Mouse (Mus musculus) cortical plate, adult 2 months (tissue): ENCODE data around the gene Btg1. TPM values are rescaled to one million over a fixed set of nuclear protein-coding genes. Genes with fewer than 3 reads are reported as not detected.

Experiments
- H3K27ac ChIP-seq: fragments of 200-500 bp; 2 replicates; pipeline ENCODE4 v1.5.1; 2012; ENCODE audit warnings: low read length, control low read depth, inconsistent platforms; ENCODE audit not compliant: insufficient read depth
- H3K4me1 ChIP-seq: fragments of 200-500 bp; 2 replicates; pipeline ENCODE4 v1.6.1; 2011; ENCODE audit warnings: low read length; ENCODE audit not compliant: control insufficient read depth, insufficient read depth
- H3K4me3 ChIP-seq: fragments of 200-500 bp; 2 replicates; pipeline ENCODE4 v1.5.1; 2011; ENCODE audit warnings: mild to moderate bottlenecking, low read length, control low read depth; ENCODE audit not compliant: insufficient read depth
- CTCF ChIP-seq: fragments of 200-500 bp; IDR thresholded peaks from 2 replicates; pipeline ENCODE4 v1.5.1; 2011; ENCODE audit warnings: mild to moderate bottlenecking, control low read depth, low read length; ENCODE audit not compliant: insufficient read depth; ENCODE audit errors: extremely low read depth
- POLR2A ChIP-seq: fragments of 200-500 bp; IDR thresholded peaks from 2 replicates; pipeline ENCODE4 v1.6.1; 2011; ENCODE audit warnings: mild to moderate bottlenecking, low read length, control low read depth; ENCODE audit not compliant: insufficient read depth; ENCODE audit errors: extremely low read depth
- polyA plus RNA-seq: library from polyadenylated mRNA; depleted of rRNA; stranded (reverse); fragments of >200 nt; gene quantifications from 2 replicates; pipeline ENCODE4 v1.2.3, GENCODE M21; 2012

Btg1 gene
- polyA plus RNA-seq, 1 experiment: 18.6 TPM

GRCm38 (mm10) chr10:96646867-96647462 lies 30.2 kb downstream of the Btg1 start:
- Histone ChIP-seq H3K4me1 (no peaks in the 10 kb centered on the region; the same call in 1 of the 2 replicates), H3K27ac (no peak overlapping the region), H3K4me3 (no peak overlapping the region)
- no peak for TF ChIP-seq POLR2A
- no peak for TF ChIP-seq CTCF

GRCm38 (mm10) chr10:96648161-96648561 lies 31.4 kb downstream of the Btg1 start:
- H3K27ac ChIP-seq: no peak overlapping the region

DNA sequence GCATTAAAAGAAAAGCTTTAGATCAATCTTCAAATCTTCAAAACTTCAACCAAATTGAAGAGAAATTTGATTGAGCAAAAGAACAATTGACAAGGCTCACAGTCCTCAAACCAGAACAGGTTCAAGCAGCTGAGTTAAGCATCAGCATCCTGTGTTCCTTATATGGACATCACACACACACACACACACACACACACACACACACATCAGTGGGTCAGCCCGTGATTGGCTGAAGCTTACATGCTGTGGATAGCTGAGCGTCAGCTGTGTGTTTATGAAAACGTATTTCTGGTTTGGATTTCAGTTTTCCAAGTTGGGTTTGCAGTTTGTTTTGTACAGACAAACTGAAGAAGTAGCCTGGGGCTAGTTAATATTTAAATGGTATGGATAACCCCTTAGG lies 32.7 kb downstream of the Btg1 start:
- Histone ChIP-seq H3K4me1 (no peaks in the 10 kb centered on the region; the same call in 1 of the 2 replicates), H3K27ac (no peak overlapping the region), H3K4me3 (no peak overlapping the region)
- TF ChIP-seq CTCF (no peak), POLR2A (no peak)

More at GRCm38 (mm10) chr10:96648161-96648561, 31.4 kb downstream of the Btg1 start:
- TF ChIP-seq POLR2A: no peak
- TF ChIP-seq CTCF: no peak
- no peak overlapping the region for H3K4me3 ChIP-seq
- H3K4me1 ChIP-seq: no peaks in the 10 kb centered on the region; the same call in 1 of the 2 replicates

DNA sequence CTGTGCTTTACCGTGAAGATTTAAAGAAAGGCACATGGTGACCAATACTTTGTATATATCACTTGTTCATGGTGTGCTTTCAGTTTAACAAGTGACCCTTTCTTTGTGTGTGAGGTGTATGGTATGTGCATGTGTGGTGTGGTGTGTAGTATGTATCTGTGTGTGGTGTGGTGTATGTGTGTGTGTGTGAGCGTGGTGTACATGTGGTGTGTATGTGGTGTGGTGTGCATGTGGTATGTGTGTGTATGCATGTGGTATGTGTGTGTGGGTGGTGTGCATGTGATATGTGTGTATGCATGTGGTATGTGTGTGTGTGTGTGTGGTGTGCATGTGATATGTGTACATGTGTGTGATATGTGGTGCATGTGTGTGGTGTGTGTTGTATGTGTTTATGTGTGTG lies 35.6 kb downstream of the Btg1 start:
- H3K4me3 ChIP-seq: no peak overlapping the region
- no peak overlapping the region for H3K27ac ChIP-seq
- H3K4me1 ChIP-seq: no peaks in the 10 kb centered on the region; the same call in 1 of the 2 replicates
- TF ChIP-seq POLR2A (no peak), CTCF (no peak)

GRCm38 (mm10) chr10:96653030-96653429 lies 36.2 kb downstream of the Btg1 start:
- no peak overlapping the region for H3K27ac ChIP-seq
- no peak overlapping the region for H3K4me3 ChIP-seq
- TF ChIP-seq CTCF: no peak
- TF ChIP-seq POLR2A: no peak

GRCm38 (mm10) chr10:96654079-96654478 lies 37.3 kb downstream of the Btg1 start:
- no peak overlapping the region for H3K4me3 ChIP-seq
- TF ChIP-seq CTCF (no peak), POLR2A (no peak)

More at GRCm38 (mm10) chr10:96653030-96653429, 36.2 kb downstream of the Btg1 start:
- H3K4me1 ChIP-seq: no peaks in the 10 kb centered on the region; the same call in 1 of the 2 replicates

DNA sequence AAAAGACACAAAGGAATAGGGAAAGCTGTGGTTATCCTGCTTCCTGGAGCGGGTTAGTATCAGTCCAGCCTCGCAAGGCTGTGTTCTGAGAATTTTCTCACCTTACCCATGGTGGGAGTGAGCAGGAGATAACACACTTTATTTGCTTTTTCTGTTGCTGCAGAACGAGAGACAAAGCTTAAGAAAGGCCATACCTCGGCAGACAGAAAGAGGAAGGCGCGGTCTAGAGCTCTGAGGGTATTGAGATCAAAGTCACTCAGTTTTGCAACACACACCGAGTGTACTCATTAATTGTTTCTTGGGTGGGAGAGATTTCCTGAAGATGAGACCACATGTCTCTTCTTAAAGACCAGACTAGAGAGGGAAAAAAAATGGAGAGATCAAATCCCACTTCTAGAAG lies 37.8 kb downstream of the Btg1 start:
- Histone ChIP-seq H3K4me1 (no peaks in the 10 kb centered on the region; the same call in 1 of the 2 replicates), H3K27ac (no peak overlapping the region), H3K4me3 (no peak overlapping the region)
- no peak for TF ChIP-seq POLR2A
- TF ChIP-seq CTCF: no peak

More at GRCm38 (mm10) chr10:96654079-96654478, 37.3 kb downstream of the Btg1 start:
- no peak overlapping the region for H3K27ac ChIP-seq
- H3K4me1 ChIP-seq: no peaks in the 10 kb centered on the region; the same call in 1 of the 2 replicates

GRCm38 (mm10) chr10:96655066-96655465 lies 38.3 kb downstream of the Btg1 start:
- TF ChIP-seq CTCF: no peak
- TF ChIP-seq POLR2A: no peak
- H3K27ac ChIP-seq: no peak overlapping the region
- H3K4me1 ChIP-seq: no peaks in the 10 kb centered on the region; the same call in 1 of the 2 replicates
- no peak overlapping the region for H3K4me3 ChIP-seq

GRCm38 (mm10) chr10:96656176-96656575 lies 39.4 kb downstream of the Btg1 start:
- Histone ChIP-seq H3K27ac (no peak overlapping the region), H3K4me1 (no peaks in the 10 kb centered on the region; the same call in 1 of the 2 replicates), H3K4me3 (no peak overlapping the region)
- TF ChIP-seq CTCF (no peak), POLR2A (no peak)

GRCm38 (mm10) chr10:96658906-96659305 lies 42.1 kb downstream of the Btg1 start:
- no peak overlapping the region for H3K27ac ChIP-seq
- TF ChIP-seq POLR2A (no peak), CTCF (no peak)
- no peak overlapping the region for H3K4me3 ChIP-seq
- no peaks in the 10 kb centered on the region for H3K4me1 ChIP-seq
